Mouse (Mus musculus) heart, postnatal 0 days (tissue): Measurements from ENCODE around the gene Tbl1xr1. TPM values are rescaled to one million over a fixed set of nuclear protein-coding genes. Genes with fewer than 3 reads are reported as not detected.

Source experiments
- ATAC-seq: fragments of 200-750 bp; cut with Nextera tagmentation; 2 replicates; pipeline ENCODE4 v1.8.0; 2017; ENCODE audit warnings: low read depth, moderate number of reproducible peaks, moderate library complexity; ENCODE audit not compliant: insufficient read depth
- DNase-seq: peaks from one replicate; pipeline ENCODE4 v3.0.0-alpha.2; 2016; ENCODE audit warnings: low spot score
- H3K27ac ChIP-seq: fragments of 300-500 bp; sonication (generic); 2 replicates; pipeline ENCODE4 v1.5.1; 2014; ENCODE audit warnings: low read depth, mild to moderate bottlenecking
- H3K27me3 ChIP-seq: fragments of 300-500 bp; sonication (generic); 2 replicates; pipeline ENCODE4 v1.6.1; 2014; ENCODE audit warnings: low read length, mixed read lengths; ENCODE audit not compliant: control insufficient read depth, insufficient read depth
- H3K36me3 ChIP-seq: fragments of 300-500 bp; sonication (generic); replicated peaks from 2 replicates; pipeline ENCODE4 v1.6.1; 2014; ENCODE audit warnings: low read length, mixed read lengths; ENCODE audit not compliant: control insufficient read depth, insufficient read depth
- H3K4me1 ChIP-seq: fragments of 300-500 bp; sonication (generic); 2 replicates; pipeline ENCODE4 v1.6.1; 2014; ENCODE audit warnings: antibody characterized with exemption; ENCODE audit not compliant: control insufficient read depth, insufficient read depth
- H3K4me2 ChIP-seq: fragments of 300-500 bp; sonication (generic); 2 replicates; pipeline ENCODE4 v1.6.1; 2014; ENCODE audit warnings: low read depth, mild to moderate bottlenecking, low read length, moderate library complexity
- H3K4me3 ChIP-seq: fragments of 300-500 bp; sonication (generic); 2 replicates; pipeline ENCODE4 v1.5.1; 2014; ENCODE audit warnings: low read depth, low read length
- H3K9ac ChIP-seq: fragments of 300-500 bp; sonication (generic); replicated peaks from 2 replicates; pipeline ENCODE4 v1.6.1; 2014; ENCODE audit warnings: low read depth, low read length, mixed read lengths
- H3K9me3 ChIP-seq: fragments of 300-500 bp; sonication (generic); replicated peaks from 2 replicates; pipeline ENCODE4 v1.6.1; 2016; ENCODE audit warnings: low read length; ENCODE audit not compliant: control insufficient read depth
- CTCF ChIP-seq: IDR thresholded peaks from 2 replicates; pipeline ENCODE4 v1.5.1; 2016; ENCODE audit warnings: antibody characterized with exemption, control low read depth, low read depth
- EP300 ChIP-seq: IDR thresholded peaks from 2 replicates; pipeline ENCODE4 v1.6.1; 2016; ENCODE audit warnings: antibody characterized with exemption, low read depth
- WGBS: fragments of 180-500 bp; shearing (Covaris S2); extraction: QIAGEN DNeasy Blood & Tissue Kit; methylation state at CpG from one replicate; pipeline ENCODE4 v1.1.7; 2014; 5-methylcytosine and 5-hydroxymethylcytosine counted together
- polyA plus RNA-seq: library from polyadenylated mRNA; unstranded; fragments of >200 nt; fragmentation: Nextera tagmentation; extraction: Ambion mirVana; gene quantifications from 2 replicates; pipeline ENCODE4 v1.2.1, GENCODE M21; 2015
- total RNA-seq: library from RNA; depleted of rRNA; stranded (reverse); fragments of >200 nt; gene quantifications from 2 replicates; pipeline ENCODE4 v1.2.3, GENCODE M21; 2014; ENCODE audit warnings: low replicate concordance

Tbl1xr1 gene
- total and polyA plus RNA-seq, 2 experiments from 2014 or later, result 7.7 to 17.2 TPM

DNA sequence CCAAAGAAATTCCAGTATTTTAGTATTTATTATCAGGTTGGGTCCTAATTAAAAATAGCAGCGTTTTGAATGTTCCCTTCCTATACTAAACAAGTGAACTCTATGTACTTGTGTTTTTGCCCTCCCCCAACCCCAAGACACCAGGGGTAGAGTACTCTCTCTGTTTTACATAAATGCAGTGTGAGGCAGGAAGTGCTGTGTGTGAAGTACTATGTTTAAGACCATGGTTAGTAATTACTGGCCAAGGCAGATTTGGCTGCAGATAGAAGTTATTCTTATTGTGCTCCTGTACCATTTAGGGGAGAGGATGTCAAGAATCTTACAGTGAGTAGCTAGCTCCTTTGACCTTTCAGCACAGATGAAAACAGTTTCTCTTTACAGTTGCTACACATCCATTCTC is 39.7 kb downstream of the Tbl1xr1 start:
- Histone ChIP-seq H3K36me3 (no peaks in the 10 kb centered on the region), H3K27me3 (no peaks in the 10 kb centered on the region), H3K9ac (no peak overlapping the region), H3K27ac (no peak overlapping the region), H3K4me3 (no peak overlapping the region), H3K4me2 (no peak overlapping the region), H3K9me3 (peaks cover 1% of the 10 kb centered on the region; the same call in 1 of the 2 replicates), H3K4me1 (peaks cover 8% of the 10 kb centered on the region; the same call in 1 of the 2 replicates)
- 54% methylated on average over 1 of the region's 1 CpGs for WGBS
- no peak for ATAC-seq
- TF ChIP-seq CTCF, result no peak
- TF ChIP-seq EP300, result no peak
- no peak for DNase-seq

DNA sequence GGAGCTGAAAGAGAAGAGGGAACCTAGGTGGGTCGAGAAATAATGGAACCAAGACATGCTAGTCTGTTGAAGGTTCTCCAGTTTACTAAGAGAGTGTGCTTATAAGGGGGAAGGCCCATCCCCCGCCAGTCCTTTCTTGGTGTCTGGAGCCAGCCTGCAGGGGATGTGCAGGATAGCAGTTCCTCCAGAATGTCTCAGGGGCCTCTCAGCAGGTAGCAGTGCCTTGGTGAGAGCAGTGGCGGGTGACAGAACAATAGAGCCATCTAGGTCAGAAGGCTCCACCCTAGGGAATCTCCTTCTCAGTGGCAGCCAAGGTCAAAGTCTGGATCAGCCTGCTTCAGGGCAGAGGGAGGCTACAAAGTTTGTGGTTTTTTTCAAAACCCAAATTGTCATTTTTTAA is 45.3 kb downstream of the Tbl1xr1 start:
- Histone ChIP-seq H3K27me3 (no peaks in the 10 kb centered on the region), H3K4me1 (peaks cover 19% of the 10 kb centered on the region), H3K4me3 (no peak overlapping the region), H3K4me2 (no peak overlapping the region), H3K9me3 (no peaks in the 10 kb centered on the region), H3K9ac (no peak overlapping the region), H3K36me3 (no peaks in the 10 kb centered on the region), H3K27ac (no peak overlapping the region)
- TF ChIP-seq EP300 (no peak), CTCF (no peak)
- ATAC-seq (no peak), DNase-seq (no peak)
- 44% methylated on average over 3 of the region's 3 CpGs for WGBS

DNA sequence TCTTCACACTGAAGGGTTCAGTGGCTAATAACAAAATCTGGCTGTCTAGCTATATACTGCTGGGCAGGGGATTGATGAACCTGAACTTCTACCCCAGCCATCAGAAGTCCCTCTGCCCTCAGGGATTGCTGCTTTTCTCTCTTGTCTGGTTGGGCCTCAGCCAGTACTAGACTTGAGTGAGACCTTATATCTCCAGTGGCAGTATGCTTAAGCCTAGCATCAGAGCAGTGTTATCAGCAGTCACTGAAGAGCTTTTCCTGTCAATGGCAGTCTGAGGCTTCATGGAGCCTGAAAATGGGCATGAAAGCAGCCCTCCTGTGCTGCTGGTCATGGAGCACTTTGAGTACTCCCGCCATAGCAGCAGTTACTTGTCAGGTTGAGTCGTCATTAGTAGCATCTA is 46.7 kb downstream of the Tbl1xr1 start:
- Histone ChIP-seq H3K27me3 (no peaks in the 10 kb centered on the region), H3K27ac (no peak overlapping the region), H3K4me3 (no peak overlapping the region), H3K4me2 (no peak overlapping the region), H3K9ac (no peak overlapping the region), H3K36me3 (no peaks in the 10 kb centered on the region), H3K9me3 (0 out of 2 replicates have a peak, but pooled peaks cover 3% of the 10 kb centered on the region), H3K4me1 (peaks cover 19% of the 10 kb centered on the region)
- DNase-seq, result no peak
- TF ChIP-seq CTCF (no peak), EP300 (no peak)
- ATAC-seq, result no peak
- 35% methylated on average over 2 of the region's 2 CpGs for WGBS

DNA sequence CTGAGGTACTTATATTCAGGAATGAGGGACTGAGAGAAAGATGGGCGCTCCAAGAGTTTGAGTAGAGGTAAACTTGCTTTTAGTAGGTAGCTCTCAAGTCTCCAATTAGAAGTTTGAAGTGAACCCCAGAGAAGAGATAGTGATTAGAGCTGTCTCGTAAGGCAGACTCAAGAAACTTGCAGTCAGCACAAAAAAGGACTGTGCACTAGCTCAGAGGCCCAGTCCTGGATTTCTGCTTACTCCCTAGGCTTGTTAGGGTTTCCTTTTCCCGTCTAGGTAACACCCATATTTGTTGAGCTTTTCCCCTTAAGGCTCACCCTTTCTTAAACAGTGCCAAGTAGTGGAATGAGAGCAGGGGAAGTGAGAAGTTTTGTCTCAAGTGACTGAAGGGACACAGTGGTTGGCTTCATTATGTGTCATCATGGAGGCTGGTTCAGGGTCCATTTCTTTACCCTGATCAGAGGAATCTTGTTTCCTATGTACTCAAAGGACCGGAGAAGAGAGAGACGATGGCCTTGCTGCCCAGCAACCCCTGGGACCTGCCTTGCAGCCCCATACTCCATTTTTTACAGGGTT is 49.9 kb downstream of the Tbl1xr1 start:
- Histone ChIP-seq H3K9ac (no peak overlapping the region), H3K4me1 (peaks cover 29% of the 10 kb centered on the region), H3K27me3 (no peaks in the 10 kb centered on the region), H3K4me2 (no peak overlapping the region), H3K27ac (no peak overlapping the region), H3K9me3 (0 out of 2 replicates have a peak, but pooled peaks cover 3% of the 10 kb centered on the region), H3K4me3 (no peak overlapping the region), H3K36me3 (no peaks in the 10 kb centered on the region)
- WGBS, result 86% methylated on average over 5 of the region's 5 CpGs
- ATAC-seq (no peak), DNase-seq (no peak)
- TF ChIP-seq EP300 (no peak), CTCF (no peak)

DNA sequence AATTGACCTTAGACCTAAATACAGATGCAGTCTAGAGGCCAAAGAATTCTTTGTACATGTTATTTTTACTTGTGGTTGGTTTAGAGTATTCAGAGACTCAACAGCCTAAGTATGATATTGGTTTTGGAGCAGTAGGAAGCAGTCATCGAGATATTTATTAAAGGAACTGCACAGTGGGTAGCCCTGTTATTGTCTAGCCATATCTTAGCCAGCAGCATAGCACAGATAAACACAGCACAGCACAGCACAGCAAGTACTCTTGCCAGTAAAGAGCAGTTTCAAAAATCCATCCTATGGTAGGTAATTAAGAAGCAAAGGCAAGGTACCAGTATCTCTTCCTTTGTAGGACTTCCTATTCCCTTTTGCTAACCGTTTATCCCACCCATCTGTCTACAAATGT is 54.8 kb downstream of the Tbl1xr1 start:
- Histone ChIP-seq H3K9me3 (0 out of 2 replicates have a peak, but pooled peaks cover 3% of the 10 kb centered on the region), H3K4me1 (peaks cover 16% of the 10 kb centered on the region), H3K4me2 (no peak overlapping the region), H3K27ac (no peak overlapping the region), H3K4me3 (no peak overlapping the region), H3K36me3 (no peaks in the 10 kb centered on the region), H3K9ac (no peak overlapping the region), H3K27me3 (no peaks in the 10 kb centered on the region)
- WGBS, result 58% methylated on average over 2 of the region's 2 CpGs
- TF ChIP-seq EP300, result no peak
- TF ChIP-seq CTCF, result no peak
- DNase-seq (no peak), ATAC-seq (no peak)

DNA sequence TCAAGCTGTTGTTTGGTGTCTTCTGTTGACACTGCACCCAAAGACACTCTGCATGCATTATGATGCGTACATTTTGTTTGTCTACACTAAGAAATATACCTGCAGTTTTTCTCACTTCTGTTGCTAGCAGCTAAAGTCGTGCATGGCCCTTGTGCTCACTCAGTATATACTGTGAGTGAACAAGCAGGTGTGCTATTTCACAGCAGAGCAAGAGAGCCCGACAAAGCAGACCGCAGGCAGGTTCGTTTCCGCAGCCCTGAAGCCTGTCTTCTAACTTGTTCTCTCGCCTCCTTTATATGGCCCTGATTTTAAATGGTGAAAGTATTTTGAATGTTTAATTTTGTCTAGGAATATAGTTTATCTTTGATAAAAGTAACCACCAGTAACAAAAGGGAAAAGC is 57.2 kb downstream of the Tbl1xr1 start:
- no peaks in the 10 kb centered on the region for H3K9me3 ChIP-seq
- H3K36me3 ChIP-seq, result no peaks in the 10 kb centered on the region
- WGBS, result 91% methylated on average over 7 of the region's 7 CpGs
- peaks cover 16% of the 10 kb centered on the region for H3K4me1 ChIP-seq
- DNase-seq (no peak), ATAC-seq (no peak)
- TF ChIP-seq CTCF (no peak), EP300 (no peak)
- no peak overlapping the region for H3K4me3 ChIP-seq
- no peak overlapping the region for H3K9ac ChIP-seq
- no peaks in the 10 kb centered on the region for H3K27me3 ChIP-seq
- no peak overlapping the region for H3K27ac ChIP-seq
- H3K4me2 ChIP-seq, result no peak overlapping the region
